Mouse (Mus musculus): Measurements from ENCODE around the gene Mrpl12. TPM values are rescaled to one million over a fixed set of nuclear protein-coding genes. Genes with fewer than 3 reads are reported as not detected.

The Mrpl12 gene
- polyA plus RNA-seq, 1 experiment from 2014 or later, result 89.5 TPM

GRCm38 (mm10) chr11:120483448-120483934 lies 922 bp upstream of the Mrpl12 start:
- Histone ChIP-seq H3K9me3 (replicated peaks) (no peaks in the 10 kb centered on the region), H3K4me3 (replicated peaks) (peak overlapping the region; percentile 76; the same call in 1 of the 2 replicates), H3K27me3 (no peaks in the 10 kb centered on the region), H3K4me1 (replicated peaks) (peaks cover 43% of the 10 kb centered on the region), H3K27ac (replicated peaks) (peak overlapping the region; percentile 63), H3K36me3 (replicated peaks) (peaks cover 84% of the 10 kb centered on the region), H3K4me2 (peak overlapping the region; percentile 93), H3K9ac (peak overlapping the region; percentile 75; the same call in 1 of the 2 replicates)
- WGBS (ENCODE audit: insufficient replicate concordance), result 84% methylated on average over 7 of the region's 7 CpGs
- no peak for ATAC-seq (ENCODE audit: insufficient read depth)

- Histone ChIP-seq H3K27ac (replicated peaks) (peak overlapping the region; percentile 63), H3K4me2 (peak overlapping the region; percentile 93), H3K9me3 (replicated peaks) (no peaks in the 10 kb centered on the region), H3K4me1 (replicated peaks) (peaks cover 61% of the 10 kb centered on the region), H3K4me3 (replicated peaks) (peak overlapping the region; percentile 76), H3K9ac (peak overlapping the region; percentile 75), H3K36me3 (replicated peaks) (peaks cover 78% of the 10 kb centered on the region), H3K27me3 (no peaks in the 10 kb centered on the region)
- WGBS (ENCODE audit: insufficient replicate concordance), result 7% methylated on average over 10 of the region's 10 CpGs
- no peak for ATAC-seq (ENCODE audit: insufficient read depth)
These were observed 838 bp downstream of the Mrpl12 start for GRCm38 (mm10) chr11:120485251-120485650.

GRCm38 (mm10) chr11:120488516-120488915 lies 4.1 kb downstream of the Mrpl12 start:
- Histone ChIP-seq H3K4me3 (replicated peaks) (no peak overlapping the region), H3K9ac (no peak overlapping the region), H3K36me3 (replicated peaks) (peaks cover 46% of the 10 kb centered on the region), H3K4me1 (replicated peaks) (peaks cover 89% of the 10 kb centered on the region), H3K4me2 (no peak overlapping the region), H3K9me3 (replicated peaks) (no peaks in the 10 kb centered on the region), H3K27me3 (no peaks in the 10 kb centered on the region), H3K27ac (replicated peaks) (peak overlapping the region; percentile 35)
- no peak for ATAC-seq (ENCODE audit: insufficient read depth)
- 72% methylated on average over 4 of the region's 4 CpGs for WGBS (ENCODE audit: insufficient replicate concordance)

- Histone ChIP-seq H3K36me3 (replicated peaks) (peaks cover 42% of the 10 kb centered on the region), H3K9ac (no peak overlapping the region), H3K4me2 (0 out of 2 replicates have a peak overlapping the region, but pooled peaks have one; percentile 8), H3K27ac (replicated peaks) (peak overlapping the region; percentile 94), H3K4me1 (replicated peaks) (peaks cover 89% of the 10 kb centered on the region), H3K27me3 (no peaks in the 10 kb centered on the region), H3K4me3 (replicated peaks) (no peak overlapping the region), H3K9me3 (replicated peaks) (no peaks in the 10 kb centered on the region)
- peak; percentile 38 for ATAC-seq (ENCODE audit: insufficient read depth)
- WGBS (ENCODE audit: insufficient replicate concordance), result 55% methylated on average over 4 of the region's 4 CpGs
These were observed 4.8 kb downstream of the Mrpl12 start for GRCm38 (mm10) chr11:120489054-120489761.

- peak overlapping the region; percentile 98 for H3K4me2 ChIP-seq
- H3K4me1 ChIP-seq (replicated peaks), result peaks cover 80% of the 10 kb centered on the region
- no peaks in the 10 kb centered on the region for H3K27me3 ChIP-seq
- peak overlapping the region; percentile 94 for H3K27ac ChIP-seq (replicated peaks)
- no peak overlapping the region for H3K9ac ChIP-seq
- no peak for ATAC-seq (ENCODE audit: insufficient read depth)
- H3K36me3 ChIP-seq (replicated peaks), result peaks cover 53% of the 10 kb centered on the region
- H3K9me3 ChIP-seq (replicated peaks), result no peaks in the 10 kb centered on the region
- peak overlapping the region; percentile 95; the same call in 1 of the 2 replicates for H3K4me3 ChIP-seq (replicated peaks)
- 37% methylated on average over 4 of the region's 4 CpGs for WGBS (ENCODE audit: insufficient replicate concordance)
These were observed 6.1 kb downstream of the Mrpl12 start for GRCm38 (mm10) chr11:120490291-120491046.

GRCm38 (mm10) chr11:120491317-120492023 lies 7.1 kb downstream of the Mrpl12 start, which contains the start of gene Slc25a10:
Slc25a10 (plus strand) TSS chr11:120491840.
- peak within 1 kb of the TSS; percentile 95 for H3K4me3 ChIP-seq (replicated peaks)
- under 1% methylated on average over 35 of the region's 35 CpGs for WGBS (ENCODE audit: insufficient replicate concordance)
- no peaks in the 10 kb centered on the region for H3K27me3 ChIP-seq
- peak within 1 kb of the TSS; percentile 94 for H3K9ac ChIP-seq
- peaks cover 55% of the 10 kb centered on the region for H3K36me3 ChIP-seq (replicated peaks)
- peak; percentile 83 for ATAC-seq (ENCODE audit: insufficient read depth)
- no peaks in the 10 kb centered on the region for H3K9me3 ChIP-seq (replicated peaks)
- H3K4me1 ChIP-seq (replicated peaks), result peaks cover 71% of the 10 kb centered on the region
- H3K4me2 ChIP-seq, result peak within 1 kb of the TSS; percentile 98
- peak within 1 kb of the TSS; percentile 94 for H3K27ac ChIP-seq (replicated peaks)

GRCm38 (mm10) chr11:120492024-120492877 lies 7.8 kb downstream of the Mrpl12 start:
- WGBS (ENCODE audit: insufficient replicate concordance), result under 1% methylated on average over 48 of the region's 48 CpGs
- ATAC-seq (ENCODE audit: insufficient read depth), result peak; percentile 58
- Histone ChIP-seq H3K36me3 (replicated peaks) (peaks cover 55% of the 10 kb centered on the region), H3K27me3 (no peaks in the 10 kb centered on the region), H3K4me3 (replicated peaks) (peak overlapping the region; percentile 95), H3K4me2 (peak overlapping the region; percentile 98), H3K27ac (replicated peaks) (peak overlapping the region; percentile 94), H3K9me3 (replicated peaks) (no peaks in the 10 kb centered on the region), H3K4me1 (replicated peaks) (peaks cover 63% of the 10 kb centered on the region), H3K9ac (peak overlapping the region; percentile 94)

GRCm38 (mm10) chr11:120492878-120493203 lies 8.4 kb downstream of the Mrpl12 start:
- peaks cover 55% of the 10 kb centered on the region for H3K36me3 ChIP-seq (replicated peaks)
- peak overlapping the region; percentile 98 for H3K4me2 ChIP-seq
- 39% methylated on average over 3 of the region's 3 CpGs for WGBS (ENCODE audit: insufficient replicate concordance)

GRCm38 (mm10) chr11:120493351-120493750 lies 8.9 kb downstream of the Mrpl12 start:
- Histone ChIP-seq H3K4me3 (replicated peaks) (peak overlapping the region; percentile 95), H3K27me3 (no peaks in the 10 kb centered on the region), H3K27ac (replicated peaks) (peak overlapping the region; percentile 94; the same call in 1 of the 2 replicates), H3K9me3 (replicated peaks) (no peaks in the 10 kb centered on the region), H3K4me1 (replicated peaks) (peaks cover 57% of the 10 kb centered on the region), H3K36me3 (replicated peaks) (peaks cover 55% of the 10 kb centered on the region), H3K4me2 (peak overlapping the region; percentile 98), H3K9ac (peak overlapping the region; percentile 94)
- no peak for ATAC-seq (ENCODE audit: insufficient read depth)
- WGBS (ENCODE audit: insufficient replicate concordance), result 70% methylated on average over 3 of the region's 3 CpGs

More at GRCm38 (mm10) chr11:120492878-120493203, 8.4 kb downstream of the Mrpl12 start:
- Histone ChIP-seq H3K4me1 (replicated peaks) (peaks cover 58% of the 10 kb centered on the region), H3K27ac (replicated peaks) (peak overlapping the region; percentile 94), H3K9me3 (replicated peaks) (no peaks in the 10 kb centered on the region), H3K4me3 (replicated peaks) (peak overlapping the region; percentile 95), H3K9ac (peak overlapping the region; percentile 94), H3K27me3 (no peaks in the 10 kb centered on the region)
- ATAC-seq (ENCODE audit: insufficient read depth), result no peak

- H3K4me2 ChIP-seq, result peak overlapping the region; percentile 98
- H3K9ac ChIP-seq, result 0 out of 2 replicates have a peak overlapping the region, but pooled peaks have one; percentile 5
- H3K4me1 ChIP-seq (replicated peaks), result peaks cover 51% of the 10 kb centered on the region
- ATAC-seq (ENCODE audit: insufficient read depth), result no peak
- H3K9me3 ChIP-seq (replicated peaks), result no peaks in the 10 kb centered on the region
- H3K36me3 ChIP-seq (replicated peaks), result peaks cover 51% of the 10 kb centered on the region
- 67% methylated on average over 3 of the region's 3 CpGs for WGBS (ENCODE audit: insufficient replicate concordance)
- H3K4me3 ChIP-seq (replicated peaks), result peak overlapping the region; percentile 95; the same call in 1 of the 2 replicates
- no peaks in the 10 kb centered on the region for H3K27me3 ChIP-seq
- H3K27ac ChIP-seq (replicated peaks), result no peak overlapping the region
These were observed 9.5 kb downstream of the Mrpl12 start for GRCm38 (mm10) chr11:120493911-120494310.

Data from liver, embryonic 15.5 days (tissue).